Mouse (Mus musculus) E14TG2a.4 (cell line): ENCODE measurements at regions not wholly inside any gene's neighbourhood (a gene's known extent, or its start where the extent isn't known, plus 50 kb on each side); places are given as distances from the start of the nearest gene placed in this dataset.

Experiments
- CTCF ChIP-seq: conservative IDR thresholded peaks from 2 replicates; pipeline ENCODE4 v1.5.1; 2014; ENCODE audit warnings: low read length
- NANOG ChIP-seq: IDR thresholded peaks from 2 replicates; pipeline ENCODE4 v1.6.1; 2014; ENCODE audit warnings: borderline replicate concordance, low read length, mixed read lengths
- POU5F1 ChIP-seq: IDR thresholded peaks from 2 replicates; pipeline ENCODE4 v1.6.1; 2014; ENCODE audit warnings: low read length, borderline replicate concordance

GRCm38 (mm10) chr16:5351890-5352571 lies 96.2 kb upstream of the Eef2kmt start:
- no peak for TF ChIP-seq CTCF
- no peak for TF ChIP-seq POU5F1
- no peak for TF ChIP-seq NANOG
